Mouse (Mus musculus): ENCODE results near the gene Ppp2ca. TPM values are rescaled to one million over a fixed set of nuclear protein-coding genes. Genes with fewer than 3 reads are reported as not detected.
A peak's percentile ranks its signal among the peaks of the same experiment; 100 is the strongest.
"Not testable (repeated sequence)": the region's sequence is repeated elsewhere in the genome, so short reads cannot be mapped to it uniquely, and the experiment has no call there.

The Ppp2ca gene
- total and polyA plus RNA-seq, 2 experiments, result 17.5 to 37.3 TPM

DNA sequence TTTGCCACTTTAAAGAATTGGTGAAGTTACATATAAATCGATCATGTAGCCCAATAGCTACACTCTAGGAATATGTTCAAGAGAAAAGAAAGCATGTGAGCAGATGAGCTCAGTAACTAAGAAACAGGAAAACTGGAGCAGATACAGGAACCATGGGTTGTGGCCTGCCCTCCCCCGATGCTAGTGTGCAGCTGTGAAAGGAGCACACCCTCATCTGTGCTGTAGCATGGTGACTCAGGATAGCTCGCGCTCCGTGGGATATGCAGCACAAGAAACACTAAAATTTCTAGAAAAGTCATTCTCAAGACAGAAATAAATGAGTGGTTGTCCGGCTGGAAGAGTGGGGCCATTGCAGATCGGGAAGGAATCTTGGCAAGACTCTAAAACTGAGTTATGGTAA, 18.7 kb downstream of the Ppp2ca start:
- H3K79me2 ChIP-seq (ENCODE audit: control insufficient read depth, insufficient read depth, low read length), result peaks cover 9% of the 10 kb centered on the region
- no peak overlapping the region for H3K9ac ChIP-seq (ENCODE audit: low read depth, low read length)
- no peaks in the 10 kb centered on the region for H3K4me1 ChIP-seq (ENCODE audit: control insufficient read depth, insufficient read depth, low read length)
- H3K4me3 ChIP-seq (ENCODE audit: insufficient read depth, low read depth, low read length), result no peak overlapping the region
- DNase-seq (ENCODE audit: extremely low read depth, low read depth, low spot score), result no peak
- no peaks in the 10 kb centered on the region for H3K27me3 ChIP-seq (ENCODE audit: control insufficient read depth, insufficient read depth, low read length)
- WGBS, result 96% methylated on average over 7 of the region's 7 CpGs
- no peak overlapping the region for H3K27ac ChIP-seq (replicated peaks; ENCODE audit: insufficient read depth, low read depth, low read length)
- TF ChIP-seq CTCF (IDR thresholded peaks at IDR 0.05; ENCODE audit: low read depth, low read length) (no peak), POLR2A (IDR thresholded peaks at IDR 0.05; ENCODE audit: extremely low read depth, insufficient read depth, low read length) (no peak)
- H3K36me3 ChIP-seq (ENCODE audit: control insufficient read depth, insufficient read depth, low read length), result peaks cover 71% of the 10 kb centered on the region

GRCm38 (mm10) chr11:52120415-52120814, 21.9 kb downstream of the Ppp2ca start:
- H3K79me2 ChIP-seq (ENCODE audit: control insufficient read depth, insufficient read depth, low read length); H3K4me1 ChIP-seq (ENCODE audit: control insufficient read depth, insufficient read depth, low read length); H3K27ac ChIP-seq (replicated peaks; ENCODE audit: insufficient read depth, low read depth, low read length); H3K27me3 ChIP-seq (ENCODE audit: control insufficient read depth, insufficient read depth, low read length); H3K9ac ChIP-seq (ENCODE audit: low read depth, low read length); DNase-seq (ENCODE audit: extremely low read depth, low read depth, low spot score); H3K4me3 ChIP-seq (ENCODE audit: insufficient read depth, low read depth, low read length): not testable (repeated sequence)
- peaks cover 74% of the 10 kb centered on the region for H3K36me3 ChIP-seq (ENCODE audit: control insufficient read depth, insufficient read depth, low read length)
- 0 out of 2 replicates have a peak, but pooled peaks have one; percentile 5 for TF ChIP-seq CTCF (IDR thresholded peaks at IDR 0.05; ENCODE audit: low read depth, low read length)

DNA sequence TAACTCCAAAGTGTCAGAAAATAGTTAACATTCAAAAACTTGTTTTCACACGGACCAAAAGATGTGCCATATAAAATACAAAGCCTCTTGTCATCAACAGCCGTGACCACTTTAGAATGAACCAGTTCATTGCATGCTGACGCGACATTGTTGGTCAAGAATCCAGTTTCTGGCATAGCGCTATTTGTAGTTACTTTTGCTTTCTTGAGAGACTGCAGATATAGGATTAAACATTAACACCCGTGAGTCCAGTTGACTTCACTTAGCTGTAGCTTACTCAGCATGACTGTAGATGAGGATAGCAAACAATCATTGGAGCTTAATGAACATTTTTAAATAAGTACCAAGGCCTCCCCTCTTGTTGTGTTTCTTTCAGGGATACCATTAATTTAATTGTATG, 23.6 kb downstream of the Ppp2ca start:
- Histone ChIP-seq H3K36me3 (ENCODE audit: control insufficient read depth, insufficient read depth, low read length) (peaks cover 69% of the 10 kb centered on the region), H3K9ac (ENCODE audit: low read depth, low read length) (no peak overlapping the region), H3K27ac (replicated peaks; ENCODE audit: insufficient read depth, low read depth, low read length) (no peak overlapping the region), H3K79me2 (ENCODE audit: control insufficient read depth, insufficient read depth, low read length) (no peaks in the 10 kb centered on the region), H3K4me3 (ENCODE audit: insufficient read depth, low read depth, low read length) (no peak overlapping the region), H3K4me1 (ENCODE audit: control insufficient read depth, insufficient read depth, low read length) (no peaks in the 10 kb centered on the region), H3K27me3 (ENCODE audit: control insufficient read depth, insufficient read depth, low read length) (no peaks in the 10 kb centered on the region)
- no peak for TF ChIP-seq CTCF (IDR thresholded peaks at IDR 0.05; ENCODE audit: low read depth, low read length)
- TF ChIP-seq POLR2A (IDR thresholded peaks at IDR 0.05; ENCODE audit: extremely low read depth, insufficient read depth, low read length), result no peak
- 59% methylated on average over 6 of the region's 6 CpGs for WGBS
- DNase-seq (ENCODE audit: extremely low read depth, low read depth, low spot score), result no peak

DNA sequence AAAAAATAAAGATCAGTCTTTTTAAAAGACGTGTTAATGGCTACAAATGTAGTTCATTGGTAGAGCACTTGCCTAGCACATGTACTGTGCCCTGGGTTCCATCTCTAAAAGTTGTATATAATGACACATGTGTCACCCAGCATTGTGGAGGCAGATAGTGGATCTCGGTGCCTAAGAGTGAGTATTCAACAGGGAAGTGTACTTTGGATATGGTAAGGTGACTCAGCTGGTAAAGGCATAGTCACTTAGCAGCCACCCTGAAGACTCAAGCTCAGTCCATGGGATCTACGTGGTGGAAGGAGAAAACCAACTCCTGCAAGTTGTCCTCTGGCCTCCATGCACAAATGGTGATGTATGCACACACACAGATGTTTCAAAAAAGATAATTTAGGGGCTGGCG, 26.0 kb downstream of the Ppp2ca start:
- TF ChIP-seq CTCF (IDR thresholded peaks at IDR 0.05; ENCODE audit: low read depth, low read length), result no peak
- no peak for TF ChIP-seq POLR2A (IDR thresholded peaks at IDR 0.05; ENCODE audit: extremely low read depth, insufficient read depth, low read length)
- DNase-seq (ENCODE audit: extremely low read depth, low read depth, low spot score), result no peak
- no peak overlapping the region for H3K27ac ChIP-seq (replicated peaks; ENCODE audit: insufficient read depth, low read depth, low read length)
- H3K36me3 ChIP-seq (ENCODE audit: control insufficient read depth, insufficient read depth, low read length), result peaks cover 49% of the 10 kb centered on the region
- no peaks in the 10 kb centered on the region for H3K4me1 ChIP-seq (ENCODE audit: control insufficient read depth, insufficient read depth, low read length)
- H3K79me2 ChIP-seq (ENCODE audit: control insufficient read depth, insufficient read depth, low read length), result no peaks in the 10 kb centered on the region
- 96% methylated on average over 4 of the region's 4 CpGs for WGBS
- no peak overlapping the region for H3K9ac ChIP-seq (ENCODE audit: low read depth, low read length)
- no peak overlapping the region for H3K4me3 ChIP-seq (ENCODE audit: insufficient read depth, low read depth, low read length)
- no peaks in the 10 kb centered on the region for H3K27me3 ChIP-seq (ENCODE audit: control insufficient read depth, insufficient read depth, low read length)

DNA sequence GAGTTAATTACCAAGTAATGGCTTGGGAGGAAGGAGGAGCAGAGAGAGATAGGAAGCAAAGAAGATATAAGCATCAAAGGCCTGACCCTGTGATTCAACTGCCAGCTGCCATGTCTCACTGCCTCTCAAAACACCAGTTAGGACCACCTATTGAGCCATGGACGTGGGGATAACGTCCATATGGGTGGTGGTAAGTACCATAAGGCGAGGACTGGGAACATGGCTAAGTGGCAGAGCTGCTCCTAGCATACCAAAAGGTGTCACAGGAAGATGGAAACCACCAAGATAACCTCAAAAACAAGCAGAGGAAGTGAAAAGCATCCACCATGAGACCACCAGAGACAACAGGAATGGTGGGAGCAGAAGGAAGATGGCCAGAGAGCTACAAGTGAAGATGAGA, 28.7 kb downstream of the Ppp2ca start:
- no peak for DNase-seq (ENCODE audit: extremely low read depth, low read depth, low spot score)
- Histone ChIP-seq H3K27ac (replicated peaks; ENCODE audit: insufficient read depth, low read depth, low read length) (no peak overlapping the region), H3K4me1 (ENCODE audit: control insufficient read depth, insufficient read depth, low read length) (no peaks in the 10 kb centered on the region), H3K79me2 (ENCODE audit: control insufficient read depth, insufficient read depth, low read length) (no peaks in the 10 kb centered on the region), H3K36me3 (ENCODE audit: control insufficient read depth, insufficient read depth, low read length) (peaks cover 25% of the 10 kb centered on the region), H3K27me3 (ENCODE audit: control insufficient read depth, insufficient read depth, low read length) (no peaks in the 10 kb centered on the region), H3K9ac (ENCODE audit: low read depth, low read length) (no peak overlapping the region), H3K4me3 (ENCODE audit: insufficient read depth, low read depth, low read length) (no peak overlapping the region)
- TF ChIP-seq POLR2A (IDR thresholded peaks at IDR 0.05; ENCODE audit: extremely low read depth, insufficient read depth, low read length) (no peak), CTCF (IDR thresholded peaks at IDR 0.05; ENCODE audit: low read depth, low read length) (no peak)
- 82% methylated on average over 3 of the region's 3 CpGs for WGBS

GRCm38 (mm10) chr11:52127760-52128159, 29.3 kb downstream of the Ppp2ca start:
- Histone ChIP-seq H3K36me3 (ENCODE audit: control insufficient read depth, insufficient read depth, low read length) (peaks cover 20% of the 10 kb centered on the region), H3K4me3 (ENCODE audit: insufficient read depth, low read depth, low read length) (no peak overlapping the region), H3K79me2 (ENCODE audit: control insufficient read depth, insufficient read depth, low read length) (no peaks in the 10 kb centered on the region), H3K27ac (replicated peaks; ENCODE audit: insufficient read depth, low read depth, low read length) (no peak overlapping the region), H3K4me1 (ENCODE audit: control insufficient read depth, insufficient read depth, low read length) (no peaks in the 10 kb centered on the region), H3K9ac (ENCODE audit: low read depth, low read length) (no peak overlapping the region), H3K27me3 (ENCODE audit: control insufficient read depth, insufficient read depth, low read length) (no peaks in the 10 kb centered on the region)
- WGBS, result 62% methylated on average over 5 of the region's 5 CpGs
- TF ChIP-seq POLR2A (IDR thresholded peaks at IDR 0.05; ENCODE audit: extremely low read depth, insufficient read depth, low read length) (no peak), CTCF (IDR thresholded peaks at IDR 0.05; ENCODE audit: low read depth, low read length) (no peak)
- DNase-seq (ENCODE audit: extremely low read depth, low read depth, low spot score), result no peak

Data from liver, adult 2 months (tissue).